Mouse (Mus musculus): ENCODE measurements around the gene Lmx1b. TPM values are rescaled to one million over a fixed set of nuclear protein-coding genes. Genes with fewer than 3 reads are reported as not detected.

Gene Lmx1b
- polyA plus RNA-seq, 1 experiment from 2014 or later = 1.6 TPM

- no peak for ATAC-seq (ENCODE audit: insufficient read depth, low FRiP score, low TSS enrichment)
These were observed 7.1 kb downstream of the Lmx1b start for GRCm38 (mm10) chr2:33633237-33633636.

GRCm38 (mm10) chr2:33632551-33633059, 7.7 kb downstream of the Lmx1b start:
- H3K27ac ChIP-seq (ENCODE audit: low read depth, low read length) = no peak overlapping the region
- no peak for ATAC-seq (ENCODE audit: insufficient read depth, low FRiP score, low TSS enrichment)

More at GRCm38 (mm10) chr2:33633237-33633636, 7.1 kb downstream of the Lmx1b start:
- no peaks in the 10 kb centered on the region for H3K9me3 ChIP-seq (ENCODE audit: control insufficient read depth, low read length)
- H3K9ac ChIP-seq (ENCODE audit: low read length) = no peak overlapping the region
- no peak overlapping the region for H3K4me3 ChIP-seq (ENCODE audit: low read depth, low read length)
- DNase-seq (ENCODE audit: low spot score) = no peak
- peaks cover 96% of the 10 kb centered on the region for H3K27me3 ChIP-seq (ENCODE audit: control insufficient read depth, insufficient read depth, low read length)
- no peaks in the 10 kb centered on the region for H3K36me3 ChIP-seq (ENCODE audit: control insufficient read depth, insufficient read depth, low read length)
- peaks cover 21% of the 10 kb centered on the region for H3K4me1 ChIP-seq (ENCODE audit: control insufficient read depth, insufficient read depth, low read length)
- no peak overlapping the region for H3K27ac ChIP-seq (ENCODE audit: low read depth, low read length)
- 6% methylated on average over 5 of the region's 5 CpGs for WGBS
- H3K4me2 ChIP-seq (ENCODE audit: low read depth) = no peak overlapping the region

GRCm38 (mm10) chr2:33631708-33632343, 8.5 kb downstream of the Lmx1b start:
- Histone ChIP-seq H3K4me3 (ENCODE audit: low read depth, low read length) (0 out of 2 replicates have a peak overlapping the region, but pooled peaks have one; percentile 15), H3K4me1 (ENCODE audit: control insufficient read depth, insufficient read depth, low read length) (peaks cover 27% of the 10 kb centered on the region), H3K9ac (ENCODE audit: low read length) (no peak overlapping the region), H3K4me2 (ENCODE audit: low read depth) (peak overlapping the region; percentile 32), H3K27me3 (ENCODE audit: control insufficient read depth, insufficient read depth, low read length) (peaks cover 95% of the 10 kb centered on the region), H3K27ac (ENCODE audit: low read depth, low read length) (no peak overlapping the region), H3K36me3 (ENCODE audit: control insufficient read depth, insufficient read depth, low read length) (no peaks in the 10 kb centered on the region), H3K9me3 (ENCODE audit: control insufficient read depth, low read length) (no peaks in the 10 kb centered on the region)
- ATAC-seq (ENCODE audit: insufficient read depth, low FRiP score, low TSS enrichment) (no peak), DNase-seq (ENCODE audit: low spot score) (peak; percentile 61)
- under 1% methylated on average over 31 of the region's 31 CpGs for WGBS

More at GRCm38 (mm10) chr2:33632551-33633059, 7.7 kb downstream of the Lmx1b start:
- 9% methylated on average over 5 of the region's 5 CpGs for WGBS
- Histone ChIP-seq H3K4me2 (ENCODE audit: low read depth) (no peak overlapping the region), H3K9ac (ENCODE audit: low read length) (no peak overlapping the region), H3K27me3 (ENCODE audit: control insufficient read depth, insufficient read depth, low read length) (peaks cover 96% of the 10 kb centered on the region), H3K36me3 (ENCODE audit: control insufficient read depth, insufficient read depth, low read length) (no peaks in the 10 kb centered on the region), H3K9me3 (ENCODE audit: control insufficient read depth, low read length) (no peaks in the 10 kb centered on the region), H3K4me3 (ENCODE audit: low read depth, low read length) (no peak overlapping the region), H3K4me1 (ENCODE audit: control insufficient read depth, insufficient read depth, low read length) (peaks cover 21% of the 10 kb centered on the region)
- DNase-seq (ENCODE audit: low spot score) = no peak

- Histone ChIP-seq H3K4me3 (ENCODE audit: low read depth, low read length) (peak overlapping the region; percentile 4; the same call in 1 of the 2 replicates), H3K9ac (ENCODE audit: low read length) (no peak overlapping the region), H3K36me3 (ENCODE audit: control insufficient read depth, insufficient read depth, low read length) (no peaks in the 10 kb centered on the region), H3K4me1 (ENCODE audit: control insufficient read depth, insufficient read depth, low read length) (peaks cover 28% of the 10 kb centered on the region), H3K27ac (ENCODE audit: low read depth, low read length) (no peak overlapping the region), H3K4me2 (ENCODE audit: low read depth) (peak overlapping the region; percentile 32), H3K27me3 (ENCODE audit: control insufficient read depth, insufficient read depth, low read length) (peaks cover 96% of the 10 kb centered on the region), H3K9me3 (ENCODE audit: control insufficient read depth, low read length) (no peaks in the 10 kb centered on the region)
- no peak for ATAC-seq (ENCODE audit: insufficient read depth, low FRiP score, low TSS enrichment)
- WGBS = 1% methylated on average over 40 of the region's 40 CpGs
- peak; percentile 42 for DNase-seq (ENCODE audit: low spot score)
These were observed 9.1 kb downstream of the Lmx1b start for GRCm38 (mm10) chr2:33631022-33631707.

GRCm38 (mm10) chr2:33630081-33631021, 10.0 kb downstream of the Lmx1b start:
- Histone ChIP-seq H3K4me2 (ENCODE audit: low read depth) (no peak overlapping the region; the same call in 1 of the 2 replicates), H3K9ac (ENCODE audit: low read length) (no peak overlapping the region), H3K9me3 (ENCODE audit: control insufficient read depth, low read length) (no peaks in the 10 kb centered on the region), H3K36me3 (ENCODE audit: control insufficient read depth, insufficient read depth, low read length) (no peaks in the 10 kb centered on the region), H3K4me1 (ENCODE audit: control insufficient read depth, insufficient read depth, low read length) (peaks cover 28% of the 10 kb centered on the region), H3K27ac (ENCODE audit: low read depth, low read length) (no peak overlapping the region), H3K27me3 (ENCODE audit: control insufficient read depth, insufficient read depth, low read length) (peaks cover 96% of the 10 kb centered on the region), H3K4me3 (ENCODE audit: low read depth, low read length) (no peak overlapping the region)
- ATAC-seq (ENCODE audit: insufficient read depth, low FRiP score, low TSS enrichment) (no peak), DNase-seq (ENCODE audit: low spot score) (peak; percentile 47)
- 1% methylated on average over 34 of the region's 34 CpGs for WGBS

- Histone ChIP-seq H3K4me1 (ENCODE audit: control insufficient read depth, insufficient read depth, low read length) (peaks cover 31% of the 10 kb centered on the region), H3K4me2 (ENCODE audit: low read depth) (no peak overlapping the region), H3K9ac (ENCODE audit: low read length) (no peak overlapping the region), H3K36me3 (ENCODE audit: control insufficient read depth, insufficient read depth, low read length) (no peaks in the 10 kb centered on the region), H3K9me3 (ENCODE audit: control insufficient read depth, low read length) (no peaks in the 10 kb centered on the region), H3K27ac (ENCODE audit: low read depth, low read length) (no peak overlapping the region), H3K4me3 (ENCODE audit: low read depth, low read length) (no peak overlapping the region), H3K27me3 (ENCODE audit: control insufficient read depth, insufficient read depth, low read length) (peaks cover 94% of the 10 kb centered on the region)
- DNase-seq (ENCODE audit: low spot score) (no peak), ATAC-seq (ENCODE audit: insufficient read depth, low FRiP score, low TSS enrichment) (no peak)
- 2% methylated on average over 6 of the region's 6 CpGs for WGBS
These were observed 10.7 kb downstream of the Lmx1b start for GRCm38 (mm10) chr2:33629641-33630040.

- Histone ChIP-seq H3K9ac (ENCODE audit: low read length) (no peak overlapping the region), H3K27me3 (ENCODE audit: control insufficient read depth, insufficient read depth, low read length) (peaks cover 93% of the 10 kb centered on the region), H3K4me3 (ENCODE audit: low read depth, low read length) (no peak overlapping the region), H3K9me3 (ENCODE audit: control insufficient read depth, low read length) (no peaks in the 10 kb centered on the region), H3K27ac (ENCODE audit: low read depth, low read length) (no peak overlapping the region), H3K36me3 (ENCODE audit: control insufficient read depth, insufficient read depth, low read length) (no peaks in the 10 kb centered on the region), H3K4me2 (ENCODE audit: low read depth) (no peak overlapping the region), H3K4me1 (ENCODE audit: control insufficient read depth, insufficient read depth, low read length) (peaks cover 31% of the 10 kb centered on the region)
- under 1% methylated on average over 16 of the region's 16 CpGs for WGBS
- no peak for DNase-seq (ENCODE audit: low spot score)
- ATAC-seq (ENCODE audit: insufficient read depth, low FRiP score, low TSS enrichment) = no peak
These were observed 11.5 kb downstream of the Lmx1b start for GRCm38 (mm10) chr2:33628791-33629190.

DNA sequence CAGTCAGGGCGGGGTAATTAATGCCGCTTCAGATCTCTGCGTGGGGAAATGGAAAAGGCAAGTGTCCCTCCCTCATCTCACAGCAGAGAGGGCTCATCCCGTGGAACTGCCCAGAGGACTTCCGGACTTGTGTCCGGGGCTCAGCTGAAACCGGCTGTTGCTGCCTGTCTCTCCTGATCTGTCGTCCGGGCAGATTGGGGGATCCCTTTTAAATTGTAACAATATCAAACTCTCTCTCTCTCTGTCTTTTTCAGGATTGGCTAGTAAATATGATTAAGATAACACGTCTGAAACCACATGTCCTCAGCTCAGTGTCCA, 13.3 kb downstream of the Lmx1b start:
- DNase-seq (ENCODE audit: low spot score) = no peak
- Histone ChIP-seq H3K4me1 (ENCODE audit: control insufficient read depth, insufficient read depth, low read length) (peaks cover 31% of the 10 kb centered on the region), H3K27me3 (ENCODE audit: control insufficient read depth, insufficient read depth, low read length) (peaks cover 83% of the 10 kb centered on the region)

More for the DNA sequence above, 13.3 kb downstream of the Lmx1b start:
- no peak overlapping the region for H3K27ac ChIP-seq (ENCODE audit: low read depth, low read length)
- H3K4me3 ChIP-seq (ENCODE audit: low read depth, low read length) = no peak overlapping the region
- H3K36me3 ChIP-seq (ENCODE audit: control insufficient read depth, insufficient read depth, low read length) = no peaks in the 10 kb centered on the region
- H3K9ac ChIP-seq (ENCODE audit: low read length) = no peak overlapping the region
- no peaks in the 10 kb centered on the region for H3K9me3 ChIP-seq (ENCODE audit: control insufficient read depth, low read length)
- no peak overlapping the region for H3K4me2 ChIP-seq (ENCODE audit: low read depth)
- ATAC-seq (ENCODE audit: insufficient read depth, low FRiP score, low TSS enrichment) = no peak
- 13% methylated on average over 10 of the region's 10 CpGs for WGBS

Measured in neural tube, embryonic 11.5 days (tissue).